Mouse (Mus musculus): ENCODE results near the gene Garnl3. TPM values are rescaled to one million over a fixed set of nuclear protein-coding genes. Genes with fewer than 3 reads are reported as not detected.
"Not testable (repeated sequence)": the region's sequence is repeated elsewhere in the genome, so short reads cannot be mapped to it uniquely, and the experiment has no call there.

The Garnl3 gene
- polyA plus RNA-seq, 1 experiment from 2014 or later = 8.3 TPM

- H3K27ac ChIP-seq (ENCODE audit: low read length) = no peak overlapping the region
- H3K36me3 ChIP-seq (ENCODE audit: control insufficient read depth, insufficient read depth) = no peaks in the 10 kb centered on the region
- H3K4me1 ChIP-seq (ENCODE audit: control insufficient read depth, insufficient read depth, low read length) = 0 out of 2 replicates have a peak, but pooled peaks cover 7% of the 10 kb centered on the region
- H3K27me3 ChIP-seq (ENCODE audit: control insufficient read depth, insufficient read depth, low read length) = no peaks in the 10 kb centered on the region
- H3K4me3 ChIP-seq (ENCODE audit: low read length) = no peak overlapping the region
- H3K4me2 ChIP-seq (ENCODE audit: low read depth, low read length) = no peak overlapping the region
- no peak overlapping the region for H3K9ac ChIP-seq (ENCODE audit: low read length)
- no peaks in the 10 kb centered on the region for H3K9me3 ChIP-seq (replicated peaks; ENCODE audit: control insufficient read depth, low read length)
- ATAC-seq (replicated peaks; ENCODE audit: extremely low read depth, insufficient read depth, low FRiP score) = no peak
- WGBS = 67% methylated on average over 6 of the region's 6 CpGs
Measured at GRCm38 (mm10) chr2:33122856-33123255, 8.6 kb downstream of the Garnl3 start.

- Histone ChIP-seq H3K27me3 (ENCODE audit: control insufficient read depth, insufficient read depth, low read length) (no peaks in the 10 kb centered on the region), H3K27ac (ENCODE audit: low read length) (no peak overlapping the region), H3K9me3 (replicated peaks; ENCODE audit: control insufficient read depth, low read length) (no peaks in the 10 kb centered on the region), H3K4me3 (ENCODE audit: low read length) (no peak overlapping the region), H3K9ac (ENCODE audit: low read length) (no peak overlapping the region), H3K4me2 (ENCODE audit: low read depth, low read length) (no peak overlapping the region), H3K4me1 (ENCODE audit: control insufficient read depth, insufficient read depth, low read length) (no peaks in the 10 kb centered on the region), H3K36me3 (ENCODE audit: control insufficient read depth, insufficient read depth) (no peaks in the 10 kb centered on the region)
- 75% methylated on average over 8 of the region's 8 CpGs for WGBS
- no peak for ATAC-seq (replicated peaks; ENCODE audit: extremely low read depth, insufficient read depth, low FRiP score)
Measured at GRCm38 (mm10) chr2:33100536-33100935, 30.9 kb downstream of the Garnl3 start.

GRCm38 (mm10) chr2:33097326-33097725 is 34.1 kb downstream of the Garnl3 start:
- WGBS = 86% methylated on average over 12 of the region's 12 CpGs
- not testable (repeated sequence) for H3K36me3 ChIP-seq (ENCODE audit: control insufficient read depth, insufficient read depth); H3K4me3 ChIP-seq (ENCODE audit: low read length); H3K9me3 ChIP-seq (replicated peaks; ENCODE audit: control insufficient read depth, low read length); ATAC-seq (replicated peaks; ENCODE audit: extremely low read depth, insufficient read depth, low FRiP score); H3K4me2 ChIP-seq (ENCODE audit: low read depth, low read length); H3K27me3 ChIP-seq (ENCODE audit: control insufficient read depth, insufficient read depth, low read length); H3K9ac ChIP-seq (ENCODE audit: low read length); H3K4me1 ChIP-seq (ENCODE audit: control insufficient read depth, insufficient read depth, low read length); H3K27ac ChIP-seq (ENCODE audit: low read length)

- Histone ChIP-seq H3K9me3 (replicated peaks; ENCODE audit: control insufficient read depth, low read length) (no peaks in the 10 kb centered on the region), H3K36me3 (ENCODE audit: control insufficient read depth, insufficient read depth) (no peaks in the 10 kb centered on the region), H3K4me3 (ENCODE audit: low read length) (no peak overlapping the region), H3K27ac (ENCODE audit: low read length) (no peak overlapping the region), H3K4me2 (ENCODE audit: low read depth, low read length) (no peak overlapping the region), H3K9ac (ENCODE audit: low read length) (no peak overlapping the region), H3K27me3 (ENCODE audit: control insufficient read depth, insufficient read depth, low read length) (no peaks in the 10 kb centered on the region), H3K4me1 (ENCODE audit: control insufficient read depth, insufficient read depth, low read length) (peaks cover 6% of the 10 kb centered on the region; the same call in 1 of the 2 replicates)
- no peak for ATAC-seq (replicated peaks; ENCODE audit: extremely low read depth, insufficient read depth, low FRiP score)
- 69% methylated on average over 10 of the region's 10 CpGs for WGBS
Measured at GRCm38 (mm10) chr2:33095221-33095671, 36.2 kb downstream of the Garnl3 start.

- Histone ChIP-seq H3K4me3 (ENCODE audit: low read length) (no peak overlapping the region), H3K27me3 (ENCODE audit: control insufficient read depth, insufficient read depth, low read length) (no peaks in the 10 kb centered on the region), H3K36me3 (ENCODE audit: control insufficient read depth, insufficient read depth) (no peaks in the 10 kb centered on the region), H3K4me2 (ENCODE audit: low read depth, low read length) (no peak overlapping the region), H3K9me3 (replicated peaks; ENCODE audit: control insufficient read depth, low read length) (no peaks in the 10 kb centered on the region), H3K27ac (ENCODE audit: low read length) (peak overlapping the region; percentile 24), H3K4me1 (ENCODE audit: control insufficient read depth, insufficient read depth, low read length) (peaks cover 6% of the 10 kb centered on the region; the same call in 1 of the 2 replicates), H3K9ac (ENCODE audit: low read length) (no peak overlapping the region)
- ATAC-seq (replicated peaks; ENCODE audit: extremely low read depth, insufficient read depth, low FRiP score) = no peak; the same call in 1 of the 2 replicates
- WGBS = 69% methylated on average over 8 of the region's 8 CpGs
Measured at GRCm38 (mm10) chr2:33090620-33091520, 40.6 kb downstream of the Garnl3 start.

- not testable (repeated sequence) for H3K9ac ChIP-seq (ENCODE audit: low read length); H3K4me1 ChIP-seq (ENCODE audit: control insufficient read depth, insufficient read depth, low read length); H3K36me3 ChIP-seq (ENCODE audit: control insufficient read depth, insufficient read depth); H3K27me3 ChIP-seq (ENCODE audit: control insufficient read depth, insufficient read depth, low read length); H3K9me3 ChIP-seq (replicated peaks; ENCODE audit: control insufficient read depth, low read length); ATAC-seq (replicated peaks; ENCODE audit: extremely low read depth, insufficient read depth, low FRiP score); H3K4me2 ChIP-seq (ENCODE audit: low read depth, low read length); H3K4me3 ChIP-seq (ENCODE audit: low read length); H3K27ac ChIP-seq (ENCODE audit: low read length)
- WGBS = 65% methylated on average over 1 of the region's 1 CpGs
Measured at GRCm38 (mm10) chr2:33090033-33090400, 41.4 kb downstream of the Garnl3 start.

- no peak overlapping the region for H3K27ac ChIP-seq (ENCODE audit: low read length)
- H3K4me1 ChIP-seq (ENCODE audit: control insufficient read depth, insufficient read depth, low read length) = peaks cover 6% of the 10 kb centered on the region; the same call in 1 of the 2 replicates
- no peak overlapping the region for H3K4me3 ChIP-seq (ENCODE audit: low read length)
- H3K9ac ChIP-seq (ENCODE audit: low read length) = no peak overlapping the region
- WGBS = 76% methylated on average over 5 of the region's 5 CpGs
- no peaks in the 10 kb centered on the region for H3K36me3 ChIP-seq (ENCODE audit: control insufficient read depth, insufficient read depth)
- no peak overlapping the region for H3K4me2 ChIP-seq (ENCODE audit: low read depth, low read length)
- H3K9me3 ChIP-seq (replicated peaks; ENCODE audit: control insufficient read depth, low read length) = no peaks in the 10 kb centered on the region
- no peak for ATAC-seq (replicated peaks; ENCODE audit: extremely low read depth, insufficient read depth, low FRiP score)
- H3K27me3 ChIP-seq (ENCODE audit: control insufficient read depth, insufficient read depth, low read length) = no peaks in the 10 kb centered on the region
Measured at GRCm38 (mm10) chr2:33089356-33090032, 42.0 kb downstream of the Garnl3 start.

- Histone ChIP-seq H3K4me3 (ENCODE audit: low read length) (no peak overlapping the region), H3K9me3 (replicated peaks; ENCODE audit: control insufficient read depth, low read length) (no peaks in the 10 kb centered on the region), H3K9ac (ENCODE audit: low read length) (no peak overlapping the region), H3K27me3 (ENCODE audit: control insufficient read depth, insufficient read depth, low read length) (no peaks in the 10 kb centered on the region), H3K4me1 (ENCODE audit: control insufficient read depth, insufficient read depth, low read length) (peaks cover 6% of the 10 kb centered on the region; the same call in 1 of the 2 replicates), H3K4me2 (ENCODE audit: low read depth, low read length) (no peak overlapping the region), H3K36me3 (ENCODE audit: control insufficient read depth, insufficient read depth) (no peaks in the 10 kb centered on the region), H3K27ac (ENCODE audit: low read length) (no peak overlapping the region)
- no peak for ATAC-seq (replicated peaks; ENCODE audit: extremely low read depth, insufficient read depth, low FRiP score)
- WGBS = 78% methylated on average over 7 of the region's 7 CpGs
Measured at GRCm38 (mm10) chr2:33086671-33087363, 44.6 kb downstream of the Garnl3 start.
